Mouse (Mus musculus) olfactory bulb, adult 2 months (tissue): ENCODE measurements around the gene Ebi3. TPM values are rescaled to one million over a fixed set of nuclear protein-coding genes. Genes with fewer than 3 reads are reported as not detected.
A peak's percentile ranks its signal among the peaks of the same experiment; 100 is the strongest.

ENCODE experiments used
- H3K27ac ChIP-seq: fragments of 200-500 bp; 2 replicates; pipeline ENCODE4 v1.5.1; 2012; ENCODE audit warnings: low read depth, low read length; ENCODE audit not compliant: insufficient read depth
- H3K4me1 ChIP-seq: fragments of 200-500 bp; 2 replicates; pipeline ENCODE4 v1.6.1; 2012; ENCODE audit warnings: low read length; ENCODE audit not compliant: control insufficient read depth, insufficient read depth
- H3K4me3 ChIP-seq: fragments of 200-500 bp; 2 replicates; pipeline ENCODE4 v1.5.1; 2012; ENCODE audit warnings: mild to moderate bottlenecking, low read depth, low read length, moderate library complexity; ENCODE audit not compliant: insufficient read depth
- CTCF ChIP-seq: fragments of 200-500 bp; IDR thresholded peaks from 2 replicates; pipeline ENCODE4 v1.5.1; 2012; ENCODE audit warnings: low read depth, mild to moderate bottlenecking, low read length, moderate library complexity; ENCODE audit not compliant: insufficient read depth
- POLR2A ChIP-seq: fragments of 200-500 bp; IDR thresholded peaks from 2 replicates; pipeline ENCODE4 v1.6.1; 2012; ENCODE audit warnings: mild to moderate bottlenecking, low read depth, low read length, moderate library complexity; ENCODE audit not compliant: insufficient read depth
- WGBS: fragments of 180-500 bp; shearing (Covaris S2); methylation state at CpG from one replicate; pipeline ENCODE4 v1.1.7; 2018; 5-methylcytosine and 5-hydroxymethylcytosine counted together
- polyA plus RNA-seq: library from polyadenylated mRNA; stranded (reverse); fragments of >200 nt; gene quantifications from 2 replicates; pipeline ENCODE4 v1.2.4, GENCODE M21; 2012; ENCODE audit warnings: low replicate concordance; ENCODE audit not compliant: missing spikeins, insufficient read depth, insufficient read length

The Ebi3 gene
- polyA plus RNA-seq, 1 experiment = not detected

DNA sequence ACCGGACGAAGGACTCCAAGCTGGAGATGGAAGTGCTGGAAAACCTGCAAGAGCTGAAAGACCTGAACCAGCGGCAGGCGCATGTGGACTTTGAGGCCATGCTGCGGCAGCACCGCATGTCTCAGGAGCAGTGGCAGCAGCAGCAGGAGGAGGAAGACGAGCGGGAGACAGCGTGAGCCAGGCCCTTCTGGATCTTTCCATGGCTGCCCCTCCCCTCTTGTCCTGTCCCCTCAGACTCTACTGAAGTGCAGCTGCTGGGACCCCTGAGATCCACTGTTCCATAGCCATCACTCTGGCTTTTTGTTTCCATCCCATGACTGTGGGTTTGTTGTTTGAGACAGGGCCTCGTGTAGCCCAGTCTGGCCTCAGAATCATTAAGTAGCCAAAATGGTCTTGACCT lies 12.1 kb downstream of the Ebi3 start:
- Histone ChIP-seq H3K27ac (no peak overlapping the region), H3K4me1 (peaks cover 11% of the 10 kb centered on the region), H3K4me3 (no peak overlapping the region)
- 94% methylated on average over 10 of the region's 10 CpGs for WGBS
- TF ChIP-seq POLR2A = no peak
- no peak for TF ChIP-seq CTCF

GRCm38 (mm10) chr17:55964996-55965395 lies 12.6 kb downstream of the Ebi3 start:
- H3K4me3 ChIP-seq = no peak overlapping the region
- 87% methylated on average over 9 of the region's 9 CpGs for WGBS
- no peak for TF ChIP-seq POLR2A
- TF ChIP-seq CTCF = no peak
- H3K4me1 ChIP-seq = peaks cover 12% of the 10 kb centered on the region
- no peak overlapping the region for H3K27ac ChIP-seq

DNA sequence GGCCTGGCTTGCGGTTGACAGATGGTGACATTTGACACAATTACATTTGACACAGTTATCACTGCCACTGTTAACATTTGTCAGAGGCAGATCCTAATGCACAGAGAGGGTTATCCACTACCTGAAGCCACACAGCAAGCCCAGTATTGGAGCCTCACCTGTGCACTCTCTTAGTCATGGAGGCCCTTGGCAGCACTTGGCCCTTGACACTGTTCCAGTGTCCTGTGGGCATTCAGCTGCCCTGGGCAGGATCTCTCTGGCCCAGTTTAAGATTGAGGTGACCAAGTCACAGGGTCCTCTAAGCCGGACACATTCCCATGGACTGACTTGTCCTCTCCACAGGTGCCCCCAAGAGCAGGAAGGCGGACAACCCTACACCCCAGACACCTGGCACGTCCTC lies 14.7 kb downstream of the Ebi3 start:
- no peak for TF ChIP-seq CTCF
- no peak for TF ChIP-seq POLR2A
- no peak overlapping the region for H3K4me3 ChIP-seq
- H3K4me1 ChIP-seq = peaks cover 24% of the 10 kb centered on the region
- WGBS = 96% methylated on average over 4 of the region's 4 CpGs
- no peak overlapping the region for H3K27ac ChIP-seq

GRCm38 (mm10) chr17:55968210-55968609 lies 15.8 kb downstream of the Ebi3 start:
- TF ChIP-seq POLR2A (no peak), CTCF (no peak)
- 77% methylated on average over 7 of the region's 7 CpGs for WGBS

GRCm38 (mm10) chr17:55969560-55969959 lies 17.1 kb downstream of the Ebi3 start:
- WGBS = 33% methylated on average over 14 of the region's 14 CpGs
- Histone ChIP-seq H3K27ac (no peak overlapping the region), H3K4me1 (peaks cover 18% of the 10 kb centered on the region), H3K4me3 (no peak overlapping the region)
- TF ChIP-seq POLR2A = no peak
- no peak for TF ChIP-seq CTCF

More at GRCm38 (mm10) chr17:55968210-55968609, 15.8 kb downstream of the Ebi3 start:
- no peak overlapping the region for H3K27ac ChIP-seq
- peaks cover 19% of the 10 kb centered on the region for H3K4me1 ChIP-seq
- no peak overlapping the region for H3K4me3 ChIP-seq

DNA sequence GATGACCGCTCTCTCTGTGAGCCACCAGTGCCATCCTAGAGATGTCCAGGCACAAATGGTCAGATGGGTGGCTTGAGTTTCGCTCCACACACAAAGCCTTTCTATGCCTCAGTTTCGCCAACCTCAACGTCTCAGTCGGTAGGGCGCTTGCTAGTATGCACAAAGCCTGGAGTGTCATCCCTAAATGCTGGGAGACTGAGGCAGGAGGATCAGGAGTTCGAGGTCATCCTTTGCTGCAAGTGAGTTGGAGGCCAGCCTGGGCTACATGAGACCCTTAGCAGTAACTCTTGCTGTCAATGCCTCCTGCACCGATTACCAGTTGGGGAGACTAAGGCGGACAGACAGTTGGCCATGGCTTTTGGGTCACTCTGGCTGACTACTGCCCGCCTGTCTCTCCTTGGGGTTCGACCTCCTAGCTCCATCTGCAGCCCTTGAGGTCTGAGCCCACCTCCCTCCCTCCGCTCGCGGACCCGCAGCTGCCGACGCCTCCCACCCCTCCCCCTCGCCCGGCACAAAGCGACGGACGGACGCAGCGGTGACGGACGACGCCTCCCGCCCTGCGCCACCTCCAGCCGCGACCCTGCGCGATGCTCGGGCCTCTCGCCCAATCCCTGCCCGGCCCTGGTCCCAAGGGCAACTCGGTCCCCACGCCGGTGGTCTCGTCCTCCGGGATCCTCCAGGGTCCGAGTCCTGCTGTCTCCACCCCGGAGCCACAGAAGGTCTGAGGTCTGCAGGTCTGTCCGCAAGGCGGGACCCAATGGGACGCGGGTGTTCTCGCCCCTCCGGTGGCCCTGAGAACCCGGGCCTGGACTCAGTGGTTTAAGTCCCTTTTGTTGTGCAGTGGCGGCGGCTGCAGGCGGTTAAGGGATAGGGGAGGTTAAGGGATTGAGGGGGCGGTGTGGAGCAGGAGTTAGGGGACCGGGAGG lies 17.8 kb downstream of the Ebi3 start, which contains the start of gene Shd:
Gene Shd, plus strand, starts transcription at position 502 of the 926 bp plus-strand sequence.
- Histone ChIP-seq H3K4me1 (peaks cover 18% of the 10 kb centered on the region), H3K27ac (no peak within 1 kb of the TSS), H3K4me3 (peak within 1 kb of the TSS; percentile 51)
- TF ChIP-seq POLR2A (no peak), CTCF (no peak)
- WGBS = 9% methylated on average over 54 of the region's 55 CpGs

DNA sequence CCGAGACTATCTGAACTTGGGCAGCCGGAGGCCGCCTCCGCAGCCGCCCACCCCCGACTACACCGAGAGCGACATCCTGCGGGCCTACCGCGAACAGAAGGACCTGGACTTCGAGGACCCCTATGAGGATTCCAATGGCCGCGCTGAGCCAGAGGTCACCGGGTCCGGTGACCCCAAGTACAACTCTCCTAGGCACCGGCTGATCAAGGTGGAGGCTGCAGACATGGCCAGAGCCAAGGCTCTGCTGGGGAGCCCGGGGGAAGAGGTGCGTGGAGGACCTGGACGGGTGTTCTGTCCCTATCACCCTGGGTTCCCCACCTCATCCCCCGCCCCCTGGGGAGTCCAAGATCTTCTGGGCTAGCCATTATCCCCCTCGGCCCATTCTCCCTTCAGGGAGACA lies 19.0 kb downstream of the Ebi3 start:
- Histone ChIP-seq H3K4me1 (peaks cover 20% of the 10 kb centered on the region), H3K4me3 (no peak overlapping the region), H3K27ac (no peak overlapping the region)
- TF ChIP-seq CTCF (no peak), POLR2A (no peak)
- WGBS = 51% methylated on average over 22 of the region's 22 CpGs

DNA sequence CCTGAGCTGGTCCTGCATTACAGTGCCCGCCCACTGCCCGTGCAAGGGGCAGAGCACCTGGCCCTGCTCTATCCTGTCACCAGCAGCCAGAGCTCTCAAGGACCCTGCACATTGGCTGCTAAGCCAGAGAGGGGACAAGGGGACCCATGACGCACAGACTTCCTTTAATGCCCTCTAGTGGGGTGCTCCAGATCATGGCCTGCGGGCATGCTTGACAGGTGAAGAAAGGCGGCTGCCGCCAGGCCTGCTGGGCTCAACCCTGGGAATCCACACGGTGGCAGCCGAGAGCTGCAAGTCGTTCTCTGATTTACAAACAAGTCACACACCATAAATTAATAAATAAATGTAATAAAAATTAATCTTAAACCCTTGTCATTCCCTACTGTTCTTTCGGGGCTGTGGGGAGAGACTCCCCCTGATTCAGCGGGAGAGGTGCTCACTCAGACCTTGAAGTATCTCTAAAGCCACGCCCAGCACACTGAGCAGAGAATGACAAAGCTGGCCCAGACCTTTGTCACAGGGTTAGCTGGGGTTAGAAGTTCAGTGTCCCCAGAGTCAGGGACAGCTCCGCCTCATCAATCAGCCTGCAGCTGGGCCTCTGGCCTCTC lies 23.9 kb downstream of the Ebi3 start:
- Histone ChIP-seq H3K4me3 (no peak overlapping the region), H3K4me1 (peaks cover 3% of the 10 kb centered on the region; the same call in 1 of the 2 replicates), H3K27ac (no peak overlapping the region)
- TF ChIP-seq POLR2A = no peak
- TF ChIP-seq CTCF = peak; percentile 49
- 20% methylated on average over 13 of the region's 13 CpGs for WGBS

- 79% methylated on average over 3 of the region's 3 CpGs for WGBS
- peaks cover 2% of the 10 kb centered on the region; the same call in 1 of the 2 replicates for H3K4me1 ChIP-seq
- no peak overlapping the region for H3K4me3 ChIP-seq
- no peak for TF ChIP-seq CTCF
- no peak for TF ChIP-seq POLR2A
- H3K27ac ChIP-seq = no peak overlapping the region
These were observed 24.9 kb downstream of the Ebi3 start for GRCm38 (mm10) chr17:55977301-55977700.
